Mouse (Mus musculus) c-Kit-positive CD71-negative TER-119-negative erythroid progenitor cells, embryonic 14.5 days (primary cell): Measurements from ENCODE around the gene Bves.

Source experiments
- DNase-seq: peaks from one replicate; pipeline ENCODE4 v3.0.0-alpha.2; 2013; ENCODE audit warnings: low read depth

Gene Bves

GRCm38 (mm10) chr10:45356091-45356490, 20.5 kb downstream of the Bves start:
- no peak for DNase-seq

- no peak for DNase-seq
Measured at GRCm38 (mm10) chr10:45363396-45363795, 27.8 kb downstream of the Bves start.

GRCm38 (mm10) chr10:45366987-45367705, 31.6 kb downstream of the Bves start:
- no peak for DNase-seq

GRCm38 (mm10) chr10:45369639-45370038, 34.1 kb downstream of the Bves start:
- DNase-seq, result no peak

- no peak for DNase-seq
Measured at GRCm38 (mm10) chr10:45370545-45370944, 35.0 kb downstream of the Bves start.

GRCm38 (mm10) chr10:45372994-45373692, 37.6 kb downstream of the Bves start:
- DNase-seq, result peak; percentile 51

GRCm38 (mm10) chr10:45378269-45378668, 42.7 kb downstream of the Bves start:
- DNase-seq, result no peak

- DNase-seq, result no peak
Measured at GRCm38 (mm10) chr10:45381937-45382636, 46.5 kb downstream of the Bves start.

- DNase-seq, result no peak
Measured at GRCm38 (mm10) chr10:45382637-45382958, 47.0 kb downstream of the Bves start.

GRCm38 (mm10) chr10:45398211-45398610, 62.6 kb downstream of the Bves start:
- no peak for DNase-seq

GRCm38 (mm10) chr10:45399702-45400243, 64.2 kb downstream of the Bves start:
- no peak for DNase-seq

- DNase-seq, result no peak
Measured at GRCm38 (mm10) chr10:45410624-45411341, 75.2 kb downstream of the Bves start.

- no peak for DNase-seq
Measured at GRCm38 (mm10) chr10:45411741-45412140, 76.2 kb downstream of the Bves start.

- no peak for DNase-seq
Measured at GRCm38 (mm10) chr10:45412144-45412543, 76.6 kb downstream of the Bves start.
